Mouse (Mus musculus) CH12F3 (cell line): Measurements from ENCODE around the gene Atp6v1fnb.

Source experiments
- in situ Hi-C: fragments of 300-500 bp; cut with MboI; formaldehyde crosslinking; loops from 2 replicates; pipeline ENCODE4 v1.14.3; 2020; ENCODE audit warnings: low sequenced_read_pairs

The Atp6v1fnb gene

DNA sequence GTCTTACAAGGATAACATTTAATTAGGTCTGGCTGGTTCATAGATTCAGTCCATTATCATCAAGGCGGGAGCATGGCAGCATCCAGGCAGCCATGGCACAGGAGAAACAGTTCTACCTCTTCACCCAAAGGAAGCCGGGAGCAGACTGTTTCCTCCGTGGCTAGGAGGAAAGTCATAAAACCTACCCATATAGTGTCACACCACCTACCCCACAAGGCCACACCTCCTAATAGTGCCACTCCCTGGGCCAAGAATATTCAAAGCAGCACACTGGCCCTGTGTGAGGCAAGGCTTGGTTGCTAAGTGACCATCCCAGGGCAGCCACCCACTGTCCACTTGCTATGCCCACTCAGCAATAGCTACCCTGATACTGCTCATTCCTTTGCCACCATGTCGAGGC, at the start of gene Atp6v1fnb:
Gene Atp6v1fnb, plus strand, starts transcription at position 301 of the 400 bp plus-strand sequence.
- in situ Hi-C loops, result no loop called here

DNA sequence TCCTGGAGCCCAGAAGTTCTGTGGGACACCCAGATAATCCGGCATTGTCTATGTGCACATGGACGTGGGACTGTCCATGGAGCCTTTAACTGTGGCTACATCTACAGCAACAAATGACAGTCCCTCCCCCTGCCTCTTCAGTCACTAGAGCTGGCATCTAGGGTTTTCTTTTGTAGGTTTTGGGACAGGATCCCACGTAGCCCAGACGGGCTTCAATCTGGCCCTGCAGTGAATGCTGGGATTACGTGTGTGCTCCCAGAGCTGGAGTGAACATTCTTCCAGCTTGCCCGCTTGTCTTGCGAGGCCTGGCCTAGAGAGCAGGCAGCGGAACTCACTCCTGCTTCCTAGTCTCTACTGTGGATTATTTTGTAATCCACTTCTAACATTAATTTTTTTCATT, 46.1 kb upstream of the Atp6v1fnb start:
- in situ Hi-C loops, result no loop called here

DNA sequence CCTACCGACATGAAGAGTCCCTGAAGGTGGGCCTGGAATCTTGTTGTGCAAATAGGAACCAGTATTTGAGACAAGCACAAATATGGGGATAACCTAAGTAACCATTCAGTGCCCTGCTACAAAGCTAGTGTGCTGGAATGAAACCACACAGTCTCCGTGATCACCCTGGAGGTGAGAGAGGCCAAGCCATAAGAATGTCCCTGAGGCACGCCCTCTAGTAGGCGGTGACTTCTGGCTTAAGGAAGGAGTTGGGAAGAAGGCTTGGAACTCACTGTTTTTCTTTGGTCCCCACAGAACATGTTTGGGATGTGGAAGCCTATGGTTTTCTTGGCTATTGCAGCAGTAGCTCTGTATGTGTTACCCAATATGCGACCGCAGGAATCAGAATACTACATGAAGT, 44.9 kb upstream of the Atp6v1fnb start:
- in situ Hi-C loops, result no loop called here

DNA sequence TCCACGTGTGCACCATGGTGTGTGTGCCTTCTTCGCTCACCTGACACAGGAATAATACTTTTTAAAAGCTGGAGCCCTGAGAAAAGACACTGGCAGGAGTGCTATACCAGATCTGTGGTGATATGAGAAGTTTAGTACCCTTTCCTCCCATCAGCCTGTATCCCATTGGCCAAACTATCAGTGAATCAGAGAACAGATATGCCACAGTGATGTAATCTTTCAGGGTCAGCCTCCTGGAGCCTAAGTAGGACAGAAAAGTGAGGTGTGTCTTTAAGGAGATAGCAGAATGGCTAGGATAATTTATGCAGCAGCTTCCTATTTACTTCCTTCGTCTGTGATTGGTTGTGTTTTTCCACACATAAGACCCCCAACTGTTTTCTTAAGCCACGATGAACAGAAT, 43.1 kb upstream of the Atp6v1fnb start:
- in situ Hi-C loops, result no loop called here

DNA sequence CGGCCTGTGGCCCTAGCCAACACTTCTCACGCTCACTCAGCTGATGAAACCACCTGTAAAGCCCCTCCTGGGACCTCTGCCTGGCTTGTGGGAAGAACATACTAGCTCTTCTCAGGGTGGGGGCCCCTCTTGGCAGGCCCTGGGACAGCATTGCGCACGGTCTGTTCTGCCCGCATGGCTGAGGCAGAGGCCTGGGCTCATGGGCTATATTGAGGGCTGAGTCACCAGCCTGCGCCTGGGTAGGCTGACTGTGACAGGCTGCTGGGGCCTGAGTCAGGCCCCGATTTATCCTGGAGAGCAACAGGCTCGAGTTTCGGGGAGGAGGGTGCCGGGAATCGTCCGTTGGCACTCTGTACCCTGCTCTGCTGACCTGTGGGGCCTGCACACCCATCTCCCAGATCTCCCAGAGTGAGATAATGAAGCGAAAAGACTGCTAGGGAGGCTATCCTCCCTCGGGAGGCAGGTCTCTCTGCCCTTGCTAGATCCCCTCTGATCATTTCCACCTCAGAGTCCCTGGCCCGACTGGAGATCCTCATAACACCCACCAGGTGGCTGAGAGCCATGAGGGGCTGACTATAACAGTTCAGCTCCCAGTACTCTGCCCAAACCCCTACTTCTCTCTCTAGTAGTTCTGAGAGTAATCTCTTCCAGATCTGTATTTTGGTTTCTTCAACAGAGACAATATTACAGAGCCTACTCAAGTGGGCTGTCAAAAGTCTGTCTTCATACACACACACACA, 40.4 kb upstream of the Atp6v1fnb start:
- in situ Hi-C loops, result no loop called here

DNA sequence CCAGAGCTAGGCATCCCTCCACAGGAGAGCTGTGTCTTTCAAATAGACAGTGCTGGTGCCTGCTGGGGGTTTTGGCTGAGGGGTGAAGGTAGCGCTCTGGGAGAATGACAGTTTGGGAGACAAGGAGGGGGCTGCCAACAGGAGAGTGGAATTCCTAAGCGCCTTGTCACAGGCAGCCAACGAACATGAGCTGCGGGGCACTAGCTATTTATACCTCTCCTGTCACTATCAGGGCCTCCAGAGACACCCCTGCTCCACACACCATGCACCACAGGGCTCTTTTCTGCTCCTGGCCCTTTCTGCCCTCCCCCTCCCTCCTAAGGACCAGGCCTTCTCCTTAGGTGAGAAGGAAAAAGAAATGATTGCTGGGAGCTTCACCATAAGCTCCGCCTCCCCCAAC, 39.8 kb upstream of the Atp6v1fnb start:
- in situ Hi-C loops, result no loop called here

DNA sequence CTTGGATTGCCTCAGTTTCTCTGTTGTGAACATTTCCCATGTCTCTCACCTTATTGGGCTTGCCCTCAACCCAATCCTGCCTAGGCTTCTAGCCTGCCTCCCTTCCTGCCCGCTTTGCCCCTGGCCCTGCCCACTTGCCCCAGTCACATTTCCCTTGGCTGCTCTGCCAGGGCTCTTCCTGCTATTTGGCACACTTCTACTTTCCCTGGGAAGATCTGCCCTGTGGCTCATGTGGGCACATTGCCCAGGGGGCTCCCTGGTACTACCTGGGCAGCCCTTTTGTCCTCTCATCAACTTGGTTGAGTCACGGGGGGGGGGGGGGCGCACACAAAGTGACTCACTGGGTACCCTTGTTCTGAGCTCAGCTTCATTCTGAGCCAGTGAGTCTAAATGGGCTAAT, 39.1 kb upstream of the Atp6v1fnb start:
- in situ Hi-C loops, result no loop called here

DNA sequence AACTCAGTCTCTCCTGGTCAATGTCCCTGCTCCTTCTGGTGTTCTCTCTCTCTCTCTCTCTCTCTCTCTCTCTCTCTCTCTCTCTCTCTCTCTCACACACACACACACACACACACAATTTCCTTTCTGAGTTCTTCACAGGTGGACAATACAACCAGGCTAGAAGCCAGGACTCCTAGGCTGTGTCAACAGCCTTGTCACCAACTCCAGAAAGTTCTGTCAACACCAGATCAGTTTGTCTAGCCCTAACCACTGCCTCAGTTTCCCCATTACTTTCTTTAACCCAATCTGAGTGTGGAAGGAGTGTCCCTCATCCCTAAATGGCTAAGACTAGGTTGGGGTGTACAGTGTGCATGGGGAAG, 38.6 kb upstream of the Atp6v1fnb start:
- in situ Hi-C loops, result no loop called here

DNA sequence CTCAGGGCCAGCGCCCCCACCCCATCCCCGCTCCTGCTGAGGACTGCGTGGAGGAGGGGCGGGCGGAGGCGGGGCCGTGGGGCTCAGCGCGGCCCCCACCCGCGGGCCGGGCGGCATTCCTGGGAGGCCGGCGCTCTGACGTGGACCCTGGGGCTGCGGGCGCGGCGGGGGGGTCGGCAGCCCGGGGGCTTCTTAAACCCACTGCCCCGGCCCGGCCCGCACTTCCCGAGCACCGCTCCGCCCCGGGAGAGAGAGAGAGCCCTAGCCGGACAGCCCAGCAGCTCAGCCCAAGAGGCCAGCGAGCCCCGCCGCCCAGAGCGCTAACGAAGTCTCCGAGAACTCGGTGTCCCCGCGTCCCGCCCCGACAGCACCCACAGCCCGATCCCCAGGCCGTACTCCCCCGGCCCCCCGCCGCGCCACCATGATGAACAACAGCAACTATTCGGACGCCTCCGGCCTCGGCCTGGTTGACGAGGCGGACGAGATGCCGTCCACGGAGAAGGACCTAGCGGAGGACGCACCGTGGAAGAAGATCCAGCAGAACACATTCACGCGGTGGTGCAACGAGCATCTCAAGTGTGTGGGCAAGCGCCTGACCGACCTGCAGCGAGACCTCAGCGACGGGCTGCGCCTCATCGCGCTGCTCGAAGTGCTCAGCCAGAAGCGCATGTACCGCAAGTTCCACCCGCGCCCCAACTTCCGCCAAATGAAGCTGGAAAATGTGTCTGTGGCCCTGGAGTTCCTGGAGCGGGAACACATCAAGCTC, 38.0 kb upstream of the Atp6v1fnb start, which contains the start of gene Flnc:
Gene Flnc, plus strand, starts transcription at position 219 of the 766 bp plus-strand sequence.
- in situ Hi-C loops, result no loop called here

DNA sequence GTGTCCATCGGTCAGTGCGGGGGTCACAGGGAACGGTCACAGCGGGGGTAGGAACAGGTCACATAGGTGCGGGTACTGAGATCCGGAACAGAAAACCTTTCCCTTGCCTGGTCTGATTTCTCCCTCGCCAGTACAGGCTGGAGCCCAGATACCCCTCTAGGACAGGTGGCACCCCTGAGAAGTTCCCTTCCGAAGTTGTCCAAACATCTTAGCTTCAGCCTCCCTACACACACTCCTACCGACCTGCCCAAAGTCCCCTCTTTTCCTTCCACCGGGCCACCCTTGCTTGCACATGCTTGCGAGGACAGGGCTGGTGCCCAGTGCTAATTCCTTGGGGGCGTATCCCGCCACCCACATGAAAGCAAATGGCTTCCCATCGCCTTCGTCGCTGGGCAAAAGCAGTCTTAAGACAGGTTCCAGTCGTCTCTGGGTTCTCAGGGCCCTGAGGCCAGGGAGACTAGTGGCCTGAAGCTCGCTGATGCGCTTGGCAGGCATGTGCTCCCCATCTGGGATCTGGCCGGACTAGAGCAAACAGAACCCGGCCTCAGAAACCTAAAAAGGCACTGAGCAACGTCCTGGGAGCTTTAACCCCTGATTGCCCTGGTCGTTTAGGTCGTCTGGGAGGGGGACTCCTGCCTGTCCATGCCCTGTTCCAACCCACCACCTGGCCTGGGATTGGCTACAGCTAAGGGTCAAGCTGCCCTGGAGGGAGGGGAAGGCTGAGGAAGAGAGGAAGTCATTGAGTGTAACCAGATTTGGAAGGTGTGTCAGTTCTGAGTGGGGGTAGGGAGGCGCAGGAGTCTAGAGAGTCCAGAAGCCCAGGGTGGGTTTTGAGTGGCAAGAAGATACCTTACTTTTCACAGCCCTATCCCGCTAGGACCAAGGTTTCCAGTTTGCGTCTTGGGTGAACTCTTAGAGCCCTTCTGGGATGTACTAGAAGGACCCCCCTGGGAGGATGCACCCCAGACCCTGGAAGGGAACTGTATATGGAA, 37.1 kb upstream of the Atp6v1fnb start:
- in situ Hi-C loops, result no loop called here

DNA sequence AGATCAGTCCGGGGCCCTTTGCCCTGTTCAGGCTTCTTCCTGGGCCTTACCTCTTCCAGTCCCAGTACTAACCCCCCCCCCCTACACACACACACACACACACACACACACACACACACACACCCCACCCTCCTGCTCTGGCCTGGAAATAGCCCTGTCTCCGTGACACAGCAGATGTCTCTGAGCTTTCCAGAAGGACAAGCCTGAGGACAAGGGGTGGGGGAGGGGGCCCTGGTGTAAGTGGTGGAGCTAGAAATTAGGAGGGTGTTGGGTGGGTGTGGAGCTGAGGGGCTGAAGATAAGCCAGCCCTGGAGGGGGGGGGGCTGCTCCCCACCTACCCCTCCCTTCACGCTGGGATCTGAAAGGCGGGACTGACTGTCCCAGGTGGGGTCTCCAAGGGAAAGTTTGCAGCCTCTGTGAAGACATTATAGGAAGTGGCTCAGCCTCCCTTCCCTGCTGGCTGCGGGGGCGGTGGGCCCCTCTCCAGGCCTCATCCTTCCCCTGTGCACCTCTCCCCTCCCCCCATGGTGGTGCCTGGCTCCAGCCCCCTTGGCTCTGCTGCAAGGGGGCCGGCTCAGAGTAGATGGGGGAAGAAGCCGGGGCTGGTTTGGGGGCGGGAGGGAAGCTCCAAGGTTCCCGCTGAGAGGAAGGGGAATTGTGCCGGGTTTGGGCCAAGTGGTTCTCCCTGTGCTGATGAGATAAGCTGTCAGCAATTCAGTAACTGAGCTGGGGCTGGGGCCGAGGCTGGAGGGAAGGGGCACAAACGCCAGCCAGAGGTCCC, 36.1 kb upstream of the Atp6v1fnb start:
- in situ Hi-C loops, result no loop called here

DNA sequence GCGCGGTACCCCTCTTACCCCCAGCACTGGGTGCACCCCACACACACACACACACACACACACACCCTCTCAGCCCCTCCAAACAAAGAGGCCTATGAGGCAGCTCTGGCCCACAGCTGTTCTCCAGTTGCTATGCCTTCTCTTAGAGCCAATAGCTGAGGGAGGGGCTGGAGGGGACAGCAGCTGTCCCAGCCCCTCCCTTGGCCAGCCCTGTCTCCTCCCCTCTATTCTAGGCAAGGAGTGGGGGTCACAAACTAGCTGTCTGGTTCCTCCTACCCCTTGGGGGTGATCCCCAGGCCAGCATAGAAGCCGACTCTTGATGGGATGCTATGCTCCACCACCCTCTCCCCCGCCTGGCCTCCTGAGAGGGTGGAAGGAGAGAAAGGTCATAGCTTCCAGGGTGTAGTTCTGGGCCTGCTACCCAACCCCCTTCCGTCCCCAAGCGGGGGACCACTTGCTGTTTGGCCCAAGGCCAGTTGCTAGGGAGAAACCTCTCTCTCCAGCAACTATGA, 35.2 kb upstream of the Atp6v1fnb start:
- in situ Hi-C loops, result no loop called here

DNA sequence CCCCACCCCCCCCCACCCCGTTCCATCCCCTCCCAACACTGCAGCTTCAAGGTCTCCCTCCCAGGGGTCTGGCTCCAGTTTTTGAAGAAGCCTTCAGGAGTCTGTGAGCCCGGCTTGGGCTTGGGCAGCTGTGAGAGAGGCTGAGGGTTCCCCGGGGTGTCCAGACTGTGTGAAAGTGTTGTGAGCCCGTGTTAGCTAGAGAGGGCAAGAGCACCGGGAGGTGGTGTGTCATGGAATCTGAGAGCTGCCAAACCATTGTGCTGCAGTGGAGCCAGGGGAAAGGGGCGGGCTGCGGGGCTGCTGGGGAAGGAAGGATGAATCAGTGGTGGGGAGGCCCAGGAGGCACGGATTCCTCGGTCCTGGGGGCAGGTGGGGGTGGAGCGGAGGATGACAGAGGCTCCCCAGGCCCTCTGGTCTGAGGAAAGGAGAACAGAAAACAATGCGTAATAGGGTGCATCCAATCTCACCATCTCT, 34.7 kb upstream of the Atp6v1fnb start:
- in situ Hi-C loops, result no loop called here

DNA sequence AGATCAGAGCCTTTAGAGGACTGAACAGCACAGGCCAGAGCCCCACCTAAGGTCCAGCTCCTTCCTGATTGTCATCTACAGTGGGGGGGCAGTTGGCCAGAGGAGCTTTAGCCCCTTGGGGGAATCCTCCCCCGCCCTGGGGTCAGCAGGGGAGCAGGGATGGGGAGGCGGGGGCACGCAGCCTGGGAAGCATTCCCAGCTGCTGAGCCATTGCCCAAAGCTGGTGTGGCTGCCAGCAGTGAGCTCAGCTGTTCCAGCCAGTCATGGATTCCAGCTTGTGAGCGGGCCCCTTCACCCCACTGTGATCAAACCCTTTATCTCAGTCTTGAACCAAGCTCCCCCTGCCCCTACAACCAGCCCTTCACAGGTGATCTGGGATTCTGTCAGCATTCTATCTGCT, 32.0 kb upstream of the Atp6v1fnb start:
- in situ Hi-C loops, result no loop called here

DNA sequence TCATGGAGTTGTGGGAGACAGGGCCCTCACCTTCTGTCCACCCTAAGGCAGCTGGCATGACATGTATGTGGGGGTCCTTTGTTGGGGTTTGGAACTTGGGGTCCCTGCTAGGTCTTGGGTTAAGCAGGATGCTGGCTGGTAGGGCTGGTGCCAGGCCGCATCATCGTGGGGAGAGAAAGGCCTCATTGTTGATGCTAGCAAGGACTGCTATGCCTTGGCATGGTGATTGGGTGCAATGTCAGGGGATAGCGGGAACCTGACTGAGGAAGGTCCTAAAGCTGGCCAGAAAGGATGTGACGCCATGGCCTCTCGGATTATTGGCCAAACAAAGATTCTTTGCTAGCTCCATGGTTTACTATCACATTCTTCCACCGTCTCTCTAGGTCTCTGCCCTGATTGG, 31.4 kb upstream of the Atp6v1fnb start:
- in situ Hi-C loops, result no loop called here

DNA sequence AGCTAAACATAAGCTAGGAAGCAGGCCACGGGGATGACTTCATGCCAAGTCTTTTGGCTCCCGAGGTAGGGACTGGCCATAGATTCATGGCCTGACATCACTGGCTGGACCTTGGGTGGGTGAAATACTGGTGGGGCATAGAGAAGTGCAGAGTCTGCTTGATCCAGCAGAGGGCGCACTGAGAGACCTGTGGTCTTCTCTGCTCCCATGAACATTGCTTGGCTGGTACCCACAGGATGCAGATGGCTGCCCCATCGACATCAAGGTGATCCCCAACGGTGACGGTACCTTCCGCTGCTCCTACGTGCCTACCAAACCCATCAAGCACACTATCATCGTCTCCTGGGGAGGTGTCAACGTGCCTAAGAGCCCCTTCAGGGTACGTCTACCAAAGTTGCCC, 26.5 kb upstream of the Atp6v1fnb start:
- in situ Hi-C loops, result no loop called here

DNA sequence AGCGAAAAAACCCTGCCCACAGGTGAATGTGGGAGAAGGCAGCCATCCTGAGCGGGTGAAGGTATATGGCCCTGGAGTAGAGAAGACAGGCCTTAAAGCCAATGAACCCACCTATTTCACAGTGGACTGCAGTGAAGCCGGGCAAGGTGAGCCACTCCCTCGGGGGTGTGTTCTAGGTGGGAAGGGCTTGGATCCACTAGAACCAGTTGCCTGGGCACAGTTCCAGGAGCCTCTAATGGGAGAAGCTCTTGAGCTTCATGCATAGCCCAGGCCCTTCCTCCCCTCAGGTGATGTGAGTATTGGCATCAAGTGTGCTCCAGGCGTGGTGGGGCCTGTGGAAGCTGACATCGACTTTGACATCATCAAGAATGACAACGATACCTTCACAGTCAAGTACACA, 25.9 kb upstream of the Atp6v1fnb start:
- in situ Hi-C loops, result no loop called here

DNA sequence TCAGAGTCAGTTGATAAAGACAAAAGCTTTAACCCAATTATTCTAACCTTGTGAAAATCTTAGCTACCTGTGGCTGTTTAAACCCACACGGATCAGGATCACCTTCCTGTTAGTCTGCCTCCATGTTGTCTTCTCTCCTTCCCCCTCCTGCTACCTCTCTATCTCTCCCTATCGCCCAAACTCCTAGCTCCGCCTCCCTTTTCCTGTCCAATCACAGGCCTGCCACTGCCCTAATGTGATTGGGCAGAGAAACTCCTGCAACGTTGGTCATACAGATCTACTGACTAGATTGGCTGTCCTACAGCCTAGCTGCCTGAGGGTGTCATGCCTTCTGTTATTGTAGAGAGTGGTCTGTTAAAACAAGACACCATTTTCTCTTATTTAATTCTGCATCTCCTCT, 21.4 kb upstream of the Atp6v1fnb start:
- in situ Hi-C loops, result no loop called here

DNA sequence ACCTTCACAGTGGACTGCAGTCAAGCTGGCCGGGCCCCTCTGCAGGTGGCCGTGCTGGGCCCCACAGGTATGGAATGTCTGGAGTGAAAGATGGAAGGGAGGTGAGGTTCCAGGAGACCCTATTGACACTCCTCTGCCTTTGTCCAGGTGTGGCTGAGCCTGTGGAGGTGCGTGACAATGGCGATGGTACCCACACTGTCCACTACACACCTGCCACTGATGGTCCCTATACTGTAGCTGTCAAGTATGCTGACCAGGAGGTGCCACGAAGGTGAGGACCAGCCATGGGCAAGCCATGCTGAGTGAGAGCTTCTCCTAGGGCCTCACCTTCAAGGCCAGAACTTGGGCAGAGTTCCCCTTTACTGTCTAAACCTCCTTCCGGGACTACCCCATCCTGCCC, 20.6 kb upstream of the Atp6v1fnb start:
- in situ Hi-C loops, result no loop called here

DNA sequence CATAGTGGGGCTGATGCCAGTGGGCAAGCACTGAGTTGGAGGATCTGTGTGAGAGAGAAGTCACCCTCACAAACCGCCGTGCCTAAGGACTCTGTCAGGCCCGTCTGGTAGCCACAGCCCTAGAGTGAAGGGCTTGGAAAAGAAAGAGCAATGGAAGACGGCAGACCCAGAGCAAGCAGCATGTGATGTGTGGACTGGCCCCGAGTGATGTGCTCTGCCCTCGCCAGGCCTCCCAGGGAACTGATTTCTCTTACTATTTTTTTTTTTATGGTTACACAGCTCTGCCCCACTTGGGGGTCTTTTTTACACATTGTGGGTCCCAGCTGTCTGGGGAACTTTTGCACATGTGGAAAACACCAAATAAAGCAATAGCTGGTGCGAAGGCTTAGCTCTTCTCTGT, 9.7 kb upstream of the Atp6v1fnb start:
- in situ Hi-C loops, result no loop called here
